Mouse (Mus musculus) T-helper 17 cell (primary cell): Measurements from ENCODE around the gene Anapc15.
"Not testable (repeated sequence)": the region's sequence is repeated elsewhere in the genome, so short reads cannot be mapped to it uniquely, and the experiment has no call there.

ENCODE experiments used
- in situ Hi-C, 2 experiments: fragments of 300-600 bp; cut with MboI, MseI; formaldehyde crosslinking; loops; 1 replicate in 1 of 2; 2 replicates in 1 of 2; pipeline ENCODE4 v1.15.1; 2025; ENCODE audit warnings: high pct_unique_total_duplicates in 2 of 2

The Anapc15 gene

DNA sequence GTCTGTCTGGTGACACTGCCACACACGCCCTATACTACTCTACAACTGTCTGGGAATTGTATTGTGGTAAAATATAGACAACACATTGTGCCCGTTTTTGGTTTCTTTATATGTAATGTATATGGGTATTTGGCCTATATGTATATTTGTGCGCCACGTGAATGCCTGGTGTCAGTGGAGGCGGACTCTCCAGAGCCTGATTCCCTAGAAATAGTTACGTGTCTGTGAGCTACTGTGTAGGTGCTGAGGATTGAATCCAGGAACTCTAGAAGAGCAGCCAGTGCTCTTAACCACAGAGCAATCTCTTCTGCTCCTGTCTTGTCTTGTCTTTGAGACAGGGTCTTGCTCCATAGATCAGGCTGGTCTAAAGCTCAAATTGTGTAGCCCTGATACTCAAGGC, 22.8 kb downstream of the Anapc15 start:
- in situ Hi-C loops, result no loop called here

DNA sequence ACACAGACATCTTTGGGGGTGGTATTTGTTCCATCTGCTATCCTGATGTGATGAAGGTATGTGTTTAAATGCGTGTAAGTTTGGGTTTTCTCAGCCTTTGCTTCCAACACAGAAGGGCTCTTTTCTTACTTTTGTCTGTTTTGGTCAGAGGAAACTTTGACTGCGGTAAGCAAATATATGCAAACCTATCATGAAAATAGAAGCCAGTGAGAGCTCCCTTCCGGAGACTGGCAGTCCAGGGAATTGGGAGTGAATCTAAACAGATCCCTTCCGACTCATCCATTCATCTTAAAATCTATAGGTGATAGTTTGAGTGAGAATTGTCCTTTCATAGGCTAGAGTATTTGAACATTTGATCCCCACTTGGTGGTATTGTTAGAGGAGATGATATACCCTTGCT, 24.9 kb downstream of the Anapc15 start:
- in situ Hi-C loops, result no loop called here

DNA sequence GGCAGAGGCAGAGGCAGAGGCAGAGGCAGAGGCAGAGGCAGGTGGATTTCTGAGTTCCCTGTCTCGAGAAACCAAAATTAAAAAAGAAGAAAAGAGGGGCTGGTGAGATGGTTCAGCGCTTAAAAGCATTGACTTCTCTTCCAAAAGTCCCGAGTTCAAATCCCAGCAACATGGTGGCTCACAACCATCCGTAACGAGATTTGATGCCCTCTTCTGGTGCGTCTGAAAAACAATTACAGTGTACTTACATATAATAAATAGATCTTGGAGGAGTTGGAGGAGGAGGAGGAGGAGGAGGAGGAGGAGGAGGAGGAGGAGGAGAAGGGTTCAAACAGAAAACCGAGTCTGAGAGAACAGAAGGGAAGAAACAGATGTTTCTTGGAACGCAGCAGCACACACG, 32.2 kb downstream of the Anapc15 start:
- in situ Hi-C loops, result loop anchor here in 1 of 2 experiments (5.0 kb wide), 1 partner anchor 37 kb away; the partner anchor contains the start of genes Lrrc51 and Numa1

DNA sequence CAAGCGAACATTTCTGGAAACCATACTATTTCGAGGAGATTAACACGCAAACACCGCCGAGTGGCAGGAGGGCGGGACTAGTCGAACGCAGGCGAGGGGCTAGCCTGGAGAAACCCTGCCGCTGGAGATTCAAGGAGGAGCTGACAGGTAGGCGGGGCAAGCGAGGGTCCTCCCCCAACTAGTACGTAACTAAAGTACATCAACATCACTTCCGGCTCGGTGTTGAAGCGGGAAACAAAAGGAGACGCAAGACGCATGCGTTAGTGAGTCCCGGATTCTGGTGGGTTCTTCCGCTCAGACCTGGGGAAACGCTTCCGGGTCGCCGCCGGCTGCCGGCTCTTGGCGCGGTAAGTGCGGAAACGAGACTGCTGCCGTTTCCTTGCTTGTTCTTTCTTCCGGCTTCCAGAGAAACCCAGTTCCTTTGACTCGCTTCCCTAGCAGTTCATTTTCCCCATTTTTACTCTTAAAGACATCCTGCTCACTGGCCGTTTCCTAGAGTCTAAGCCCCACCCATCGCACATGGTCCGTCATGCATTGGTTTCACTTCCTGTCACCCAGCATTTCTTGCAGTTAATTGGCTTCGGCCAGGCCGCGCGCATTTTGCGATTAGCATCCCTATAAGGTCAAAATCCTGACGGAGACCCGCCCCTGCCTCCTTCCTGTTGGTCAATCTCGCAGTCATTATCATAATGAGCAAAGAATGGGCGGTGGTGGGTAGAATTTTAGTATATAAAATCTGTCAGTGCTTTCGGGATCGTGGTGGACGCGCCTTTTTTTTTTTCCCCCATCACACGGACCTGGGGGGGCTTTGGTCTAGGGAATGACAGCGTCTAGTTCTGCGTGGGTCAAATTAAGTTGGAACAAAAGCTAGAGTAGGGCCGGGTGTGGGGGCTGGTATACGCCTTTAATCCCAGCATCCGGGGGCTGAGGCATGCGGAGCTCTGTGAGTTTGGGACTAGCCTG, 32.9 kb downstream of the Anapc15 start:
- in situ Hi-C loops, result loop anchor here in 1 of 2 experiments (5.0 kb wide), 1 partner anchor 36 kb away; the partner anchor contains the start of genes Lrrc51 and Numa1

DNA sequence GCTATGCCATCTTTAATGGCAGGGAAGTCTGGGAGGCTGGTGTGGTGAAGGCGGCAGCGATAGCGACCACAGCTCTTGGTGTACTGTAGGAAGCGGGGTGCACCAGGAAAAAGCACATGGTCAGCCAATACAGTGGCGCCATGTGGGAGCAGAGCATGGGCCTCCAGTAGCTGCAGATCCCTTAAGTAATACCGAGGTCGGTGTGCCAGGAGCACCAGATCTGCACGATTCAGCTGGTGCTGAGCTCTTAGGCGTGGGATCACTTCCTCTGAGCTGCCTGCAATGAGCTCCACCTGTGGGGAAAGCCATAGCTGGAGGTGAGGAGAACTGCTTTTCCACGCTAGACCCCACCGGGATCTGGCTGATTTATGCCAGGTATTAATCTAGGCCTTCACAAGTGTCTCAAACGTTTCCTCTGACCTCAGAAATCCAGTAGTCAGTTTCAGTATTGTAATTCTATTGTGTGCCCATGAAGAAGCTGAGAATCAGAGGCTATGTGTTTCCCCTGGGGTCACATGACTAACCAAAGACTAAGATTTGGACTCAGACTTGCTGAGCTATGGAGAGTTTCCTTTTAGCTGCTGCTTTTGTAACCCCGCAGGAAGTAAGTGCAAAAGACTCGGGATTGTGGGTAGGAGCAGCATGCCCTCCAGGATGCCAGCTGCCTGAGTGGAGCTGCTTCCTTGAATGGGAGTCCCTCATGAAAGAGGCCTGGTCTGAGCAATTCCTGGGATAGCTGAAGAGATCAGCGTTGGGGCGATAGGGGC, 37.0 kb downstream of the Anapc15 start:
- in situ Hi-C loops, result no loop called here

DNA sequence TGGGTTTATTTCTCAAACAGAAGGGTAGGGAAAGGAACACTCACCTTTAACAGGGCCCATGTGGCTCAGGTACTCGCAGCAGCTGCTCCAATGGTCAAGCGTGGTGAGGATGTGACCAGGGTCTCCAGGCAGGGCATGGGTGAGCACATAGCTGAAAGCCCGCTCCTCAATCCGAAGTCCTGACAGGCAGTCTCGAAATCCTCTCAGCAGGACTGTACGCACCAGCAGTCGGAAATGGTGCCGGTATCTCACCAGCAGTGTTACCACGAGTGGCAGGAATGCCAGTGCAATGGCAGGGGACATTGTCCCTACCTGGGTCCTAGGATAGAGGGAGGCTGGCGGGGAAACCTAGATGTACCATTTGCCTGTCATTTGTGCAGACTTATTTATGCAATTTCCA, 38.5 kb downstream of the Anapc15 start:
- in situ Hi-C loops, result no loop called here

DNA sequence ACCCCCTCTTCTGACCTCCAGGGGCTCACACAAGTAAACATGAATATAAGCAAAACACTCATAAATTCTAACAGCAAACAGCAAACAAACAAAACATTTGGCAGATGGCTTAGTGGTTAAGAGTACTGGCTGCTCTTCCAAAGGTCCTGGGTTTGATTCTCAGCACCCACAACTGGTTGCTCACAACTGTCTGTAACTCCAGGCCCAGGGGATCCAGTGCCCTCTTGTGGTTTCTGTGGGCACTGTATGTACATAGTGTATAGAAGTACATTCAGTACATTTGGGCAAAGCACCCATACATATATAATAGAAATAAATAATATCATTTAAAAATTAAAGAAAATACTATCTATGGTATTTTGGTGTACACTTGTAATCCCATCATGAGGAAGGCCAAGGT, 39.3 kb downstream of the Anapc15 start:
- in situ Hi-C loops, result no loop called here

DNA sequence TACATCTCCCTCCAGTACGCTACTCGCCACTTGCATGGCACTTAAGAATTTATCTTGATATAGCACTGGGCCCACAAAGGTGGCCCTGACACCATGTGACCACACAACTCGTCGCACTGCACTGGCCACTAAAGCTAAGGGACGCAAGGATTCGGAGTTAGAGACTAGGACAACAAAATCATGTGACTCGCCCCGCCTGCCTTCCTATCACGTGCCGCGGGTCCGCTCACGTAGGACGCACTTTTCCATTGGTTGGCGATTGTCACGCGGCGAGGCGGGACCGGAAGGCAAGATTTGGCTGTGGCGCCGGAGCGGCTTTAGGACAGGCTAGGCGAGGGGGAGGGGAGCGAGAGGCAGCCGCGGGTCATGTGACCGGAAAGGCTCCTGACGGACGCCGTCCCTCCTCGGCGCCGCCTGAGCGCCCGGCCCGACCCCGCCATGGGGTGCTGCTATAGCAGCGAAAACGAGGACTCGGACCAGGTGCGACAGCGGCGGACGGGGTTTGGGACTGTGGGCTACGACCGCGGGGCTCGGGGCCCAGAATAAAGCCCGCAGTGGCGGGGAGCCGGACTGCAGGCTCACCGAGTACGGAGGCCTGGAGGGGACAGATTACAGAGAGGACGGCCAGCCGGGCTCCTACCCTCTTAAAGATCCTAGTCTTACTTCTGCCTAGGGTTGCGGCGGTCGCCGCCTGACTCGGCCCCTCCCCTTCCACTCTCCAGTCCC, 42.2 kb downstream of the Anapc15 start, which contains the start of gene Lamtor1:
Gene Lamtor1, plus strand, starts transcription at position 344 of the 726 bp plus-strand sequence.
- in situ Hi-C loops, result no loop called here

DNA sequence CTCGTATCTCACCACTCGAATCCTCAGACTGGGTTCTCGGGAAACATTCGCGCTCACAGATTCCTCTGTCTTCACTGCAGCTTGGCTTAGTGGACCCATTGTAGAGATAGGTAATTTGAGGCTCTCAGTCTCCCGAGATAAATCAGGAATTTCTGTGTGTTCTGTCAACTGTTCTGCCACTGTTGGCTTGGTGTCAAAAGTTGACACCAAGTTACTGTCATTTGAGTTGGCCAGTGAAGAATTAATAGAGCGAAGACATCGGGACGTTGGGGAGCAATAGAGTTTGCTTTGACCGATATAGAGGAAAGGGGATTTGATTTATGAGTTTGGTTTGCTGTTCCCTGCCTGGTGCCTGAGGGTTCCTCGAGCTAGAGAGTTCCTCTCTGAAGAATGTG, 42.8 kb downstream of the Anapc15 start, which contains the start of gene Tomt:
Gene Tomt, minus strand, starts transcription at position 73 of the 395 bp plus-strand sequence.
- in situ Hi-C loops, result no loop called here

DNA sequence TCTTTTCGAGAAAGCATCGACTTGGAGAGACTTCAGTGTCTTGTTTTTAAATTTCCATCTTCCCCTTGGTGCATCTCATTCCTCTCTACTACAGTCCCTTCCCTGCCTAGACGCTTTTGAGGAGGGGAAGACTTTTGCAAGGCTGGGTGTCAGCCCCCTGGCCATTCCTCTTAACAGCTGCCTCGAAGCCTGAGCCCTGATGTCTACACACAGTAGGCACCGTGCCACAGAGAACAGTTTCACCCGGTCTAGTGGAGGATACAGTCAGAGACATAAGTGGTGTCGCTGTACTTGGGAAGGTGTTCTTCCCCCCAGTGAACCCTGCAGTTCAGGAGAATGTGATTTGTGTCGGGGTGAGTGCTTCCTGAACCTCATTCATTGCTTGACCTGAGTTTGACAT, 43.2 kb downstream of the Anapc15 start:
- in situ Hi-C loops, result no loop called here

DNA sequence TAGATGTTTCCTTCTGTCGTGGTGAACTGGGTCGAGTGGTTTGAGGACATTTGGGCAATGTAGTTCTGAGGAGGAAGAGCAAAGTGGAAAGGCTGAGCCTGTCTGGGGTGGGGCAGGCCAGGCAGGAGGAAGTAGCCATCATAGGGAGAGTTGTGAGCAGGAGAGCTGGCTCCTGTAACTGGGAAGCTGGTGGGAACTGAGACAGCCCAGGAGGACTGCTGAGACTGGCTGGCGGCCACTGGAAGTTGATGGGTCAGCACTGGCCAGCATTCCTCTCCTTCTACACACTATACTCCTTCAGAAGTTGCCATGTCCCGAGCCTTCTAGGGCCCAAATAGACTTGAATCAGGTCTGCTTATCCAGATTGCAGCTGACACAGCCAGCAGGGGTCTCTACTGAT, 44.9 kb downstream of the Anapc15 start:
- in situ Hi-C loops, result no loop called here

DNA sequence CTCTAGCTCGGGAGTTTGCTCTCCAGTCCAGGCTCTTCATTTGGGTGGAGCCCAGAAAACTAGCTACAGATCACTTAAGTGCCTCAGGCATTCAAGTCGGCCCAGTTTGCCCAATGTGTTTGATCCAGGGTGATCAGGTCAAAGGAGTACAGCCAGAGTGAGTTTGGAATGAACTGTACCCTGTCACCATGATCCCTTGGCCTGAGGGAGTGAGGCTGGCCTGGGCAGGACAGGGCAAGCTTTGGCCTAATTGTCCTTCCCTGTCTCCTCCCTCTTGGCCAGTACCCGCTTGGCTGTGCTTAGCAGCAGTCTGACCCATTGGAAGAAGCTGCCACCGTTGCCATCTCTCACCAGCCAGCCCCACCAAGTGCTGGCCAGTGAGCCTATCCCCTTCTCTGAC, 46.6 kb downstream of the Anapc15 start:
- in situ Hi-C loops, result no loop called here

DNA sequence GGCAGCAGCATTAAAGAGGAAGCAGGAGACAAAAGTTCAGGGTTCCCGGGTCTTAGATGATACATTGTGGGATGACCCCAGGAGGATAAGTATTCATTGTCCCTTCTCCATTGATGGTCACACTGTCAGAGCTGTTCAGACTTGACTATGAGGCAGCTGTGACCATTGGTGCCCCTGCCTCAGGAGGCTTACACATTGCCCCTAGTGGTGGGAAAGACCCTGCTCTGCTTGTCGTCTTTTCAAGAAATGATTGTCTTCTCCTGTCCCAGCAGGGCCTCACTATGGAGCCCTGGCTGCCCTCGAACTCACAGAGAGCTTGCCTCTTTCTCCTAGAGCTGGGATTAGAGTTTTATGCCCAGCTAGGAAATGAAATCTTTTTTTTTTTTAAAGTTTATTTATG, 48.5 kb downstream of the Anapc15 start:
- in situ Hi-C loops, result no loop called here

DNA sequence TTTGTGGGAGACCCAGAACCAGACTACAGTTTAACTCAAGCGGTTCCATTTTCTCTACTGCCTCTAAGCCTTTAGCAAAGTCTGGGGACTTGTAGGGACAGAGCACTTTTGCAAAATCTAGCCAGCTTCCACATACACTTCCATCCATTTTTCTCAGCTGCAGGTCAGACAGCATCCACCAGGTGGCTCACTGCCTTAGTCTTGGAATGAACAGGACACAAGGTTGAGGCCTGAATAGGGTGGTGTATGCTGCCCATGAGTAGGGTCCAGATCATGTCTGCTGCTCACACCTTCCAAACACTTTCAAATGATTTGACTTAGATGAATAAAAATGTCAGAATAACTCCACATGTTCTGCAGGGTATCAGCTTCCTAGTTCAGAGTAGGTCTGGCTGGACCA, 54.6 kb downstream of the Anapc15 start:
- in situ Hi-C loops, result loop anchor here in 1 of 2 experiments (5.0 kb wide), 1 partner anchor 164 kb away; the partner anchor contains the start of gene Trpc2

DNA sequence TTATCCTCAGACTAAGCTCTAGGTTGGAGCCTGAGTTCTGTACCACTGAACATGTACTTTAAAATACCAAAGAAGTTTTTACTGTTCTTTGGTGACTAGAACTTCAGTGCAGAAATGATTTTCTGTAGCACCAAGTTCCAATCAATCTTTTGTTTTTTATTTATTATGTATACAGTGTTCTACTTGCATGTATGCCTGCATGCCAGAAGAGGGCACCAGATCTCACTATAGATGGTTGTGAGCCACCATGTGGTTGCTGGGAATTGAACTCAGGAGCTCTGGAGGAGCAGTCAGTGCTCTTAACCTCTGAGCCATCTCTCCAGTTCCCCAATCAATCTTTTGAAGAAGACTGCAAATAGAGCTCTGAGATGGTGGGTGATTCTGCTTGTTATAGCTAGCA, 62.4 kb downstream of the Anapc15 start:
- in situ Hi-C loops, result not testable (repeated sequence)

DNA sequence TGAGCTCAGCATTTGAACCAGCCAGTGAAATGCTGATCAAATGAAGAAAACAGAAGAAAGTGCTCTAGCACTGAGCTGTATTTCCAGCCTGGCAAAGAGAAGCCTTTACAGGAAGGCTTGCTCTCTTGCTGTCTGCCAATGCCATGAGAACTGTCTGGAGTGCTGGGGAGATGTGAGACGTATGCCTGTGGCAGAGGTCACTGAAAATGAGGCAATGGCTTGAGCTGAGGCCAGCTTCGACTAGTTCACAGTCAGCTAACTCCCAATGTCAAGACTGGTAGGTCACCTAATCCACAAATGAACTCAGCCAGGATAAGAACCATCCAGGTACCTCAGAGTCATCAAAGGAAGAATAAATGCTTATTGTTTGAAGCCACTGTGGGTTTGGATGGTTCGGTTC, 64.6 kb downstream of the Anapc15 start:
- in situ Hi-C loops, result no loop called here

DNA sequence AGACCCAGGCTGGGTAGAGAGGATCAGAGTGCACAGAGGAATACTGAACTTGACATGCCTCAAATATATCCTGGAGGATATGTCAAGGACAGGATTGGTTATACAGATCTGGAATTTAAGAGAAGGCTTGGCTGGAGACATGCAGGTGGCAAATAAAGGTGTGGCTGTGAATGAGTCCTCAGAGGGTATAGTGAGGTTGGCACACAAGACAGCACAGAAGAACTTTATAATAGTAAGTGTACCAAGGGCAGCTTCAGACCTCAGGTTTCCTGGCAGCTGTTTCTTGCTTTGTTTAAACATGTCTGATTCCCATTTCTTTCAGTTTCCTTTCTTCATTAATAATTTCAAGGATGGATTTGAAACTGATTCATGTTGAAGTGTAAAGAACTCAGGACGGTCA, 69.0 kb downstream of the Anapc15 start:
- in situ Hi-C loops, result loop anchor here in 1 of 2 experiments (5.0 kb wide), 1 partner anchor 35 kb away; no protein-coding TSS in a partner anchor

DNA sequence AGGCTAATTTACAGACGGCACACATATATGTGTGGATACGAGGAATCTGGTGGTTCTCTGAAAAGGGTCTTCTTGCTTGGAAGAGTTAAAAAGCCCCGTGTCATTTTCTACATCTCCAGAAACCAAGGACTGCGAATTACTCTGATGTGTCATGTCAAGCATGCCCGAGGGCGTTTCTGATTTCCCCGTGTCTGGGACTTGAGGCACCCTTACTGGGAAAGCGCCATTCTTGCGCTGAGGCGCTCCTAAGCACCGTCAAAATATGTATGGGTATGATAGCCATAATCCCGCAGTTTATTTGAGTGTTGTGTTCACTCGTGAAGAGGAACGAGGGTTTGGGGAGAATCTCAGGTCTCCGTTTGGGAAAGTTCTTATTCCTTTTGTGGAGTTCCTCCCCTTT, 69.8 kb downstream of the Anapc15 start:
- in situ Hi-C loops, result loop anchor here in 1 of 2 experiments (5.0 kb wide), 1 partner anchor 36 kb away; no protein-coding TSS in a partner anchor

DNA sequence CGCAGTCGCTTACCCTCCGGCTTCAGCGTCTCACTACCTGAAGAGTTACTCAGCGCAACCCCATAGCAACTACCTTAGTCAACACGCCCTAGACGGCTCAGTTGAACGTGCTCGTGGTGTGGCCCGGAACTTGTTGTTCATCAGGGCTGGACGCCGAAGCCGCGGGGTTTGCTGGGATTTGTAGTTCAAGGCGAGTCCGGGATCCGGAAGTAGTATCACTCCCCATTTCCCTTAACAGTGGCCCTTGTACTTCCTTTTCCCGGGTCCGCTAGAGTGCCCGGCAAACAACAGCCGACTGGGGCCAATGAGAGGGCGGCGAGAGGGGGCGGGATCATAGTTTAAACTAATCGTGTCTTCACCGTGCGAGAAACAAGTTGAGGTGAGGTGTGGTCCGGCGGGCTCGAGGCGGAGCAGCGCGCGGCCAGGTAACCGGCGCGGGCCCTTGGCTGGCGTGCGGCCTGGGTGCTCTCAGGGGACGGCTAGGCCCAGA, 70.3 kb downstream of the Anapc15 start, which contains the start of the genes Lrrc51 and Numa1:
Gene Lrrc51, minus strand, starts transcription at position 145 of the 490 bp plus-strand sequence.
Gene Numa1, plus strand, starts transcription at position 361 of the 490 bp plus-strand sequence.
- in situ Hi-C loops, result loop anchor here in 1 of 2 experiments (5.0 kb wide), 1 partner anchor 36 kb away; no protein-coding TSS in a partner anchor

DNA sequence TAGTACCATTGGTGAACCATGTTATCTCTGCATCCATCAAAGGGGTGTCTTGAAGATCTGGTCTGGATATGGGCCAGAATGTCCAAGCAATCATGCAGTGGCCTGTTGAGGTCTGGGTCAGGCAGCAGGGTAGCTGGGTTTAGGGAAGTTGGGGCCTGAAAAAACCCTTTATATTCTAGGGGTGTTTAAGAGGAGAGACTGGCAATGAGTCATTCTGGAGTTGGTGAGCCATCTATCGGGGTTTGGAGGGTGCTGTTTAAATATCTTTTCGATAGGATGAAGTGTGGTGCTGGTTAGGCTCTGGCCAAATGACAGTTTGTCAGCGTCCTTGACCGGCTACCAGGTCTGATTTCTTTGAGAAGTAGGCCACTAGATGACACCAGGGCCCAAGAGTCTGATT, 72.4 kb downstream of the Anapc15 start:
- in situ Hi-C loops, result loop anchor here in 1 of 2 experiments (5.0 kb wide), 1 partner anchor 616 kb away; no protein-coding TSS in a partner anchor

DNA sequence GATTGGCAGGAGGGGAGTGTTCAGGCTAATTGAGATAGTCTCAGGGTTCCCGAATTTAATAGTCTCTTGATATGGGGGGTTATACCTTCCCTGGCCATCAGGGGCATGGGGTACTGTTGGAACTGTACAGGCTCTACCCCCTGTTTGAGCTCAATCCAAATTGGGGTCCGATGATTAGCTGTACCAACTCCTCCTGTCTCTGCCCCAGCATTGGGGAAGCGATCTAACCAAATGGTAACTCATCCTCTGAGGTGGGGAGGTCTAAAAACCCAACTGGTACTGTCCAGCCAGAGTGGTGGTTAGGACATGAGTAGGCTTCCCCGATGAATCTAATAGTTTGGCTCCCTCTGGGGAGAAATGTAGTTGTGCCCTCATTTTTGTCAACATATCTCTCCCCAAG, 73.5 kb downstream of the Anapc15 start:
- in situ Hi-C loops, result loop anchor here in 1 of 2 experiments (5.0 kb wide), 1 partner anchor 615 kb away; no protein-coding TSS in a partner anchor
